Mouse (Mus musculus) layer of hippocampus, adult 8-10 months (tissue): ENCODE measurements at regions not wholly inside any gene's neighbourhood (a gene's known extent, or its start where the extent isn't known, plus 50 kb on each side); places are given as distances from the start of the nearest gene placed in this dataset.

Source experiments
- DNase-seq, 2 experiments: peaks; one replicate each; pipeline ENCODE4 v3.0.0; 2022; ENCODE audit warnings: low spot score in 2 of 2

GRCm38 (mm10) chr5:103309806-103310525, 98.8 kb upstream of the Mapk10 start:
- no peak for DNase-seq

- peak; percentile 18 to 23 for DNase-seq
Observed at GRCm38 (mm10) chr5:103305716-103306447, 94.7 kb upstream of the Mapk10 start.

- DNase-seq = no peak
Observed at GRCm38 (mm10) chr5:103304975-103305374, 93.8 kb upstream of the Mapk10 start.

- DNase-seq = no peak
Observed at GRCm38 (mm10) chr5:103302744-103303143, 91.6 kb upstream of the Mapk10 start.

- DNase-seq = no peak
Observed at GRCm38 (mm10) chr5:103301303-103301702, 90.2 kb upstream of the Mapk10 start.

GRCm38 (mm10) chr5:103293953-103294352, 82.8 kb upstream of the Mapk10 start:
- no peak for DNase-seq

- no peak for DNase-seq
Observed at GRCm38 (mm10) chr5:103291691-103292090, 80.6 kb upstream of the Mapk10 start.

- DNase-seq = no peak
Observed at GRCm38 (mm10) chr5:103291219-103291618, 80.1 kb upstream of the Mapk10 start.

- peak in 1 of 2 experiments; percentile 8 for DNase-seq
Observed at GRCm38 (mm10) chr5:103269206-103269605, 58.1 kb upstream of the Mapk10 start.

GRCm38 (mm10) chr5:103264903-103265302, 53.8 kb upstream of the Mapk10 start:
- DNase-seq = no peak

- peak; percentile 37 to 66 for DNase-seq
Observed at GRCm38 (mm10) chr5:103261406-103261805, 50.3 kb upstream of the Mapk10 start.
